ENCODE assay signal across 9 mouse cellular contexts in the genomic region with DNA sequence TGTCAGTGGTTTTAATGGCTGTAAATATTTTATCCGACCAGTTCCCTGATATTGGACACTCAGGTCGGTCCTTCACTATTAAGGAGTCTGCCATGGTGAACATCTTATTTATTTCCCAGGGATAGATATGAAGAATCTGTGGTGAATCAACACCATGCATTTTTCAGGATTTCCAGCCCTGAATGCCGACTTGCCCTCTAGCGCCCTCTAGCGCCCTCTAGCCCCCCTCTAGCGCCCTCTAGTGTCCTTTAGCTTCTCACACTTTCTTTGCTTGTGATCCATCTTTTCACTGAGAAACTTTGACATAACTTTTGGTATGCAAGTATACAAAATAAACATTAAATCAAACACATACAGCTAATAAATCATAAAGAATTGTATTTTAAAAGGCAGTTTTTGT. TPM values are rescaled to one million over a fixed set of nuclear protein-coding genes. Genes with fewer than 3 reads are reported as not detected.
A peak's percentile ranks its signal among the peaks of the same experiment; 100 is the strongest.
DNase-seq lines count a peak whose midpoint lies in the region; ATAC-seq and TF ChIP-seq lines count a peak whose summit lies in the region.
"Had no signal": no experiment of that assay in that cellular context is flagged by ENCODE, and none has a peak within 500 bp of the region (broad histone marks: within the 10 kb centered on the region; RNA-seq: fewer than 3 reads in every experiment).

No protein-coding gene starts in this region.

- H3K4me2 ChIP-seq in hindbrain, embryonic 14.5 days (replicated peaks), result no peak overlapping the region
- no peak overlapping the region for H3K4me2 ChIP-seq in hindbrain, embryonic 13.5 days
- H3K4me2 ChIP-seq: midbrain, embryonic 12.5 days had no signal

- no peaks in the 10 kb centered on the region for H3K27me3 ChIP-seq in hindbrain, embryonic 14.5 days (ENCODE audit: control insufficient read depth, insufficient read depth, low read length)
- H3K27me3 ChIP-seq in hindbrain, embryonic 13.5 days, result no peaks in the 10 kb centered on the region
- H3K27me3 ChIP-seq: midbrain, embryonic 12.5 days had no signal

- DNase-seq in hindbrain, embryonic 14.5 days (ENCODE audit: low spot score), result peak; percentile 76
- DNase-seq in CD4-positive helper T cell, adult 2 months (ENCODE audit: low read depth, low spot score), result peak; percentile 53
- DNase-seq in T-cell, adult 2 months (ENCODE audit: low spot score), result peak; percentile 42
- DNase-seq in cerebellum, postnatal 36 days, result peak; percentile 73 to 79
- peak in 1 of 2 experiments; percentile 78 for DNase-seq in layer of hippocampus, adult 2 months (ENCODE audit: low spot score in 2 of 2)
- DNase-seq in yolk sac, embryonic 10.5 days (ENCODE audit: low spot score), result no peak

- H3K9me3 ChIP-seq in hindbrain, embryonic 14.5 days (ENCODE audit: control insufficient read depth, low read length), result no peaks in the 10 kb centered on the region
- H3K9me3 ChIP-seq in hindbrain, embryonic 13.5 days, result no peaks in the 10 kb centered on the region
- H3K9me3 ChIP-seq: midbrain, embryonic 12.5 days had no signal

- H3K36me3 ChIP-seq in hindbrain, embryonic 14.5 days (replicated peaks; ENCODE audit: control insufficient read depth, insufficient read depth), result peaks cover 81% of the 10 kb centered on the region
- H3K36me3 ChIP-seq in hindbrain, embryonic 13.5 days, result peaks cover 73% of the 10 kb centered on the region

- H3K9ac ChIP-seq in hindbrain, embryonic 14.5 days, result no peak overlapping the region
- H3K9ac ChIP-seq in hindbrain, embryonic 13.5 days, result no peak overlapping the region
- H3K9ac ChIP-seq: midbrain, embryonic 12.5 days had no signal

- H3K4me1 ChIP-seq in hindbrain, embryonic 14.5 days (replicated peaks; ENCODE audit: control insufficient read depth, insufficient read depth, low read length), result no peaks in the 10 kb centered on the region
- no peaks in the 10 kb centered on the region for H3K4me1 ChIP-seq in hindbrain, embryonic 13.5 days (replicated peaks)
- H3K4me1 ChIP-seq: midbrain, embryonic 12.5 days had no signal

- peak; percentile 99 for TF ChIP-seq CTCF in layer of hippocampus, adult 2 months (conservative IDR thresholded peaks at IDR 0.05)

- ATAC-seq in hindbrain, embryonic 14.5 days (ENCODE audit: low FRiP score), result no peak
- ATAC-seq in hindbrain, embryonic 13.5 days (ENCODE audit: low FRiP score), result no peak
- peak; percentile 63 for ATAC-seq in monocyte, adult 5-6 weeks (replicated peaks; ENCODE audit: insufficient number of reproducible peaks, low FRiP score, low TSS enrichment, poor library complexity, severe bottlenecking)

- H3K4me3 ChIP-seq in hindbrain, embryonic 14.5 days (replicated peaks; ENCODE audit: low read length), result no peak overlapping the region
- H3K4me3 ChIP-seq in hindbrain, embryonic 13.5 days, result no peak overlapping the region
- H3K4me3 ChIP-seq in layer of hippocampus, adult 2 months, result no peak overlapping the region
- H3K4me3 ChIP-seq: midbrain, embryonic 12.5 days had no signal

- 9% methylated on average over 6 of the region's 6 CpGs for WGBS in hindbrain, embryonic 14.5 days
- 6% methylated on average over 6 of the region's 6 CpGs for WGBS in hindbrain, embryonic 13.5 days

- H3K27ac ChIP-seq in hindbrain, embryonic 14.5 days, result no peak overlapping the region
- H3K27ac ChIP-seq in hindbrain, embryonic 13.5 days, result no peak overlapping the region
- peak overlapping the region; percentile 61; the same call in 1 of the 2 replicates for H3K27ac ChIP-seq in layer of hippocampus, adult 2 months
- H3K27ac ChIP-seq: midbrain, embryonic 12.5 days had no signal

RNA-seq across cellular contexts. Expression of a gene that starts 22.8 kb away (rescaled TPM):
- polyA plus RNA-seq in hindbrain, embryonic 14.5 days (2014; fragmentation: Nextera tagmentation; extraction: Ambion mirVana), result 0.14 and 0.37 TPM in 2 replicates
- 0.12 and 0.19 TPM in 2 replicates for polyA plus RNA-seq in hindbrain, embryonic 13.5 days (2015; fragmentation: Nextera tagmentation; extraction: Ambion mirVana)
- under 1 TPM; 0.32 to 0.51 TPM for total RNA-seq in layer of hippocampus, adult 2 months (2021)
- total RNA-seq in monocyte, adult 5-6 weeks (2017), result not detected in 3 replicates

RNA-seq across cellular contexts. Expression of a gene that starts 45.8 kb away (rescaled TPM):
- polyA plus RNA-seq in hindbrain, embryonic 14.5 days (2014; fragmentation: Nextera tagmentation; extraction: Ambion mirVana), result 213 TPM in 2 replicates
- polyA plus RNA-seq in hindbrain, embryonic 13.5 days (2015; fragmentation: Nextera tagmentation; extraction: Ambion mirVana), result 144 and 150 TPM in 2 replicates
- total RNA-seq in layer of hippocampus, adult 2 months (2021), result 100 to 1,000 TPM; 285 to 294 TPM
- not detected in 3 replicates for total RNA-seq in monocyte, adult 5-6 weeks (2017)

Comparison
In these comparisons a context has a peak if more than half of its experiments do, and no peak if none do; other contexts are left out.
1. RNA of a gene that starts 45.8 kb away (total RNA-seq): 285 to 294 TPM in layer of hippocampus, adult 2 months; not detected in monocyte, adult 5-6 weeks; every median in the first group is over 100 times any median in the second.